Mouse (Mus musculus): Measurements from ENCODE around the gene Dnpep. TPM values are rescaled to one million over a fixed set of nuclear protein-coding genes. Genes with fewer than 3 reads are reported as not detected.

The Dnpep gene
- polyA plus RNA-seq (2015; fragmentation: Nextera tagmentation; extraction: Ambion mirVana) = 128 and 137 TPM in 2 replicates

DNA sequence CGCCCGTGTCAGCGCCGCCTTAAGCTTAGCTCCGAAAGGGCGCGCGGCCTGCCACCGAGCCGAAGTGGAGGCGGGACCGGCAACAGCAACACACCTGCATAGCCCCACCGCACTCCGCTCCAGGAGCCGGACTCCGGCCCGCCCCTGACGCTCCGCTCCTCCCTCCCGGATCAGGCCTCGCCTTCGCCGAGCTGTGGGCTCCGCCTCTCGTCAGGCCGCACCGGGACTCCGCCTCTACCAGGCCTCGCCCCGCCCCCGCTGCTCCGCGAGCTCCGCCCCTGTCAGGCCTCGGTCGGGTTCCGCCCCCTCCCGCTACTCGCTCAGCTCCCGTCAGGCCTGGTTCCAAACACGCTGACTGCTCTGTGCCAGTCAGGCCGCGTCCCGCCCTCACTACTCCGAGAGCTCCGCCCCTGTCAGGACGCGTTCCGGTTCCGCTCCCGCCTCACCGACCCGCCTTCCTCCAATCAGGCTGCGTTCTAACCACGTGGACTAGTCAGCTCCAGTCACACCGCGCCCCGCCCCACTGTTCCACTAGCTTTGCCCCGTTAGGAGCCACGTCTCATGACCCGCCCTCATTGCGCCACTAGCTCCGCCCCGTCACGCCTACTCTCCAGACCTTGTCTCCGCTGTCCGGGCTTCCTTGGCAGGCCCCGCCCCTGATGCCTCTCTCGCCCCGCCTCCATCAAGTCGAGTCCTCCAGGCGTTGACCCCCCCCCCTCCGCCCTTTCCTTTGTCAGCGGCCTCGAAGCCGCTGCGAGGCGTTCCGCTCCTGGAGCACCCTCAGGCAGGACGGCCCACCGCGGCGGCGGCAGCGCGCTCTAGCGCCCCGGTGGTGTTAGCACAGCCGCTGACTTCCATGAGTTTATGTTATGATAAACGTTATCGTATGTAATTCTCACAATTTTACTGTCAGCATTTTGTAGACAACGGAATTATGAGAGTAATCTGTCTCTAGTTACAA, at the start of gene Dnpep:
TSS of gene Dnpep (minus strand) at position 750 of the 961 bp plus-strand sequence.
- under 1% methylated on average over 92 of the region's 92 CpGs for WGBS
- Histone ChIP-seq H3K27ac (peak within 1 kb of the TSS; percentile 96), H3K4me2 (ENCODE audit: low read length) (peak within 1 kb of the TSS; percentile 71), H3K4me3 (replicated peaks; ENCODE audit: low read depth, low read length) (peak within 1 kb of the TSS; percentile 72), H3K4me1 (replicated peaks; ENCODE audit: insufficient read depth, low read length) (peaks cover 6% of the 10 kb centered on the region; the same call in 1 of the 2 replicates), H3K27me3 (ENCODE audit: insufficient read depth, low read length) (no peaks in the 10 kb centered on the region), H3K9ac (ENCODE audit: low read depth, low read length) (peak within 1 kb of the TSS; percentile 69), H3K36me3 (ENCODE audit: insufficient read depth, low read length) (peaks cover 19% of the 10 kb centered on the region), H3K9me3 (replicated peaks; ENCODE audit: low read length) (no peaks in the 10 kb centered on the region)
- peak; percentile 97 for ATAC-seq (replicated peaks; ENCODE audit: low FRiP score, low read depth)
- peak; percentile 100 for DNase-seq (ENCODE audit: low spot score)
- peak; percentile 82 for TF ChIP-seq CTCF (IDR thresholded peaks at IDR 0.05; ENCODE audit: low read depth)

GRCm38 (mm10) chr1:75365510-75366137, 47.8 kb upstream of the Dnpep start:
- Histone ChIP-seq H3K27ac (no peak overlapping the region), H3K9me3 (replicated peaks; ENCODE audit: low read length) (no peaks in the 10 kb centered on the region), H3K9ac (ENCODE audit: low read depth, low read length) (no peak overlapping the region), H3K36me3 (ENCODE audit: insufficient read depth, low read length) (no peaks in the 10 kb centered on the region), H3K4me2 (ENCODE audit: low read length) (no peak overlapping the region), H3K27me3 (ENCODE audit: insufficient read depth, low read length) (0 out of 2 replicates have a peak, but pooled peaks cover 8% of the 10 kb centered on the region), H3K4me1 (replicated peaks; ENCODE audit: insufficient read depth, low read length) (peaks cover 6% of the 10 kb centered on the region; the same call in 1 of the 2 replicates), H3K4me3 (replicated peaks; ENCODE audit: low read depth, low read length) (no peak overlapping the region)
- DNase-seq (ENCODE audit: low spot score) (no peak), ATAC-seq (replicated peaks; ENCODE audit: low FRiP score, low read depth) (no peak)
- WGBS = 82% methylated on average over 14 of the region's 14 CpGs
- TF ChIP-seq CTCF (IDR thresholded peaks at IDR 0.05; ENCODE audit: low read depth) = no peak

DNA sequence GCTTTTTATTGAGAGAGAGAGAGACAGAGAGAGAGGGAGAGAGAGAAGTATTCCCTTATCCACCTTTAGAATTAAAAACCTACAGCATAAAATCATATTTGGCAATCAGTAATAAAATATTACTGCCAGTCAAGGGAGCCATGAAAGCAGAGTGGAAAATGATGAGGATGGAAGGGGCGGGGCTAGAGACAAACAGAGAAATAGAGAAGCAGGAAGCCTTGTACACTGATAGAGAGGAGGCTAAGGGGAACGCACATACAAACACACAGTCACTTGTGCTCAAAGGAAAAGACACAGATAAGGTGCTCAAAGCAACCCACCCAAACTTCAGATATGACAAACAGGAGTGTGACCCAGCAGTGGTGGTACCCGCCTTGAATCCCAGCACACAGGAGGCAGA, 46.1 kb upstream of the Dnpep start:
- Histone ChIP-seq H3K9me3 (replicated peaks; ENCODE audit: low read length) (no peaks in the 10 kb centered on the region), H3K36me3 (ENCODE audit: insufficient read depth, low read length) (no peaks in the 10 kb centered on the region), H3K9ac (ENCODE audit: low read depth, low read length) (no peak overlapping the region), H3K4me1 (replicated peaks; ENCODE audit: insufficient read depth, low read length) (peaks cover 8% of the 10 kb centered on the region; the same call in 1 of the 2 replicates), H3K4me3 (replicated peaks; ENCODE audit: low read depth, low read length) (no peak overlapping the region), H3K27me3 (ENCODE audit: insufficient read depth, low read length) (0 out of 2 replicates have a peak, but pooled peaks cover 8% of the 10 kb centered on the region), H3K27ac (no peak overlapping the region), H3K4me2 (ENCODE audit: low read length) (no peak overlapping the region)
- WGBS = 91% methylated on average over 3 of the region's 3 CpGs
- ATAC-seq (replicated peaks; ENCODE audit: low FRiP score, low read depth) (no peak), DNase-seq (ENCODE audit: low spot score) (no peak)
- no peak for TF ChIP-seq CTCF (IDR thresholded peaks at IDR 0.05; ENCODE audit: low read depth)

DNA sequence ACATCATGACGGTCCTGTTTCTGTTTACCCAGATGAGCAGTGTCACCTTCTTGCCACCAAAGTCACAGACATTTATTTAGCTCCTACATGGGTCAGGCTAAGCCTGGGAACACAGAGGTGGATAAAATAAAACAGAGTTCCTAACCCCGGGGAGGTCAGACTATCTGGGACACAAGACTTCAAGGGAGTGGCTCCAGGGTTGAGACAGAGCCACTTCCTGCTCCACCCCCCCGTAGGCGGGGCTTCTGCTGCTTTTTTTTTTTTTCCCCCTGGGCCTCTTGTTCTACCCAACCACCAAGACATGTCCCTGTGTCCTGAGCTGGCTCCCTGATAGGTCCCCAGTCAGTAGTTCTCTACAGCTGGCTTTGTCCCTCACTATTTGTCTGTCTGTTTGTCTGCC, 44.0 kb upstream of the Dnpep start:
- Histone ChIP-seq H3K9me3 (replicated peaks; ENCODE audit: low read length) (no peaks in the 10 kb centered on the region), H3K4me2 (ENCODE audit: low read length) (no peak overlapping the region), H3K36me3 (ENCODE audit: insufficient read depth, low read length) (no peaks in the 10 kb centered on the region), H3K9ac (ENCODE audit: low read depth, low read length) (no peak overlapping the region), H3K27me3 (ENCODE audit: insufficient read depth, low read length) (0 out of 2 replicates have a peak, but pooled peaks cover 8% of the 10 kb centered on the region), H3K27ac (no peak overlapping the region), H3K4me1 (replicated peaks; ENCODE audit: insufficient read depth, low read length) (peaks cover 12% of the 10 kb centered on the region; the same call in 1 of the 2 replicates), H3K4me3 (replicated peaks; ENCODE audit: low read depth, low read length) (no peak overlapping the region)
- TF ChIP-seq CTCF (IDR thresholded peaks at IDR 0.05; ENCODE audit: low read depth) = no peak
- DNase-seq (ENCODE audit: low spot score) (peak; percentile 61), ATAC-seq (replicated peaks; ENCODE audit: low FRiP score, low read depth) (peak; percentile 33; the same call in 1 of the 2 replicates)
- WGBS = 27% methylated on average over 4 of the region's 4 CpGs

- Histone ChIP-seq H3K27ac (no peak overlapping the region), H3K9me3 (replicated peaks; ENCODE audit: low read length) (no peaks in the 10 kb centered on the region), H3K36me3 (ENCODE audit: insufficient read depth, low read length) (no peaks in the 10 kb centered on the region), H3K4me2 (ENCODE audit: low read length) (peak overlapping the region; percentile 45), H3K4me1 (replicated peaks; ENCODE audit: insufficient read depth, low read length) (peaks cover 12% of the 10 kb centered on the region; the same call in 1 of the 2 replicates), H3K27me3 (ENCODE audit: insufficient read depth, low read length) (0 out of 2 replicates have a peak, but pooled peaks cover 8% of the 10 kb centered on the region), H3K4me3 (replicated peaks; ENCODE audit: low read depth, low read length) (peak overlapping the region; percentile 17; the same call in 1 of the 2 replicates), H3K9ac (ENCODE audit: low read depth, low read length) (no peak overlapping the region)
- DNase-seq (ENCODE audit: low spot score) (no peak), ATAC-seq (replicated peaks; ENCODE audit: low FRiP score, low read depth) (no peak)
- no peak for TF ChIP-seq CTCF (IDR thresholded peaks at IDR 0.05; ENCODE audit: low read depth)
- WGBS = 39% methylated on average over 4 of the region's 4 CpGs
These were observed 43.3 kb upstream of the Dnpep start for GRCm38 (mm10) chr1:75361123-75361522.
